Mouse (Mus musculus) heart, embryonic 16.5 days (tissue): ENCODE results near the gene Pak2. TPM values are rescaled to one million over a fixed set of nuclear protein-coding genes. Genes with fewer than 3 reads are reported as not detected.

Experiments used
- ATAC-seq: fragments of 200-750 bp; cut with Nextera tagmentation; replicated peaks from 2 replicates; pipeline ENCODE4 v1.8.0; 2017; ENCODE audit warnings: moderate number of reproducible peaks; ENCODE audit not compliant: insufficient read depth, low FRiP score; ENCODE audit errors: extremely low read depth
- H3K27ac ChIP-seq: fragments of 300-500 bp; sonication (generic); 2 replicates; pipeline ENCODE4 v1.5.1; 2014; ENCODE audit warnings: mild to moderate bottlenecking, low read length, control low read depth, moderate library complexity
- H3K27me3 ChIP-seq: fragments of 300-500 bp; sonication (generic); 2 replicates; pipeline ENCODE4 v1.6.1; 2014; ENCODE audit warnings: low read length, mixed read lengths; ENCODE audit not compliant: control insufficient read depth, insufficient read depth
- H3K36me3 ChIP-seq: fragments of 300-500 bp; sonication (generic); 2 replicates; pipeline ENCODE4 v1.6.1; 2014; ENCODE audit not compliant: control insufficient read depth, insufficient read depth
- H3K4me1 ChIP-seq: fragments of 300-500 bp; sonication (generic); 2 replicates; pipeline ENCODE4 v1.6.1; 2014; ENCODE audit warnings: low read length, mixed read lengths; ENCODE audit not compliant: control insufficient read depth, insufficient read depth
- H3K4me2 ChIP-seq: fragments of 300-500 bp; sonication (generic); 2 replicates; pipeline ENCODE4 v1.6.1; 2014; ENCODE audit warnings: low read depth, mild to moderate bottlenecking, control low read depth, low read length
- H3K4me3 ChIP-seq: fragments of 300-500 bp; sonication (generic); 2 replicates; pipeline ENCODE4 v1.5.1; 2014; ENCODE audit warnings: mild to moderate bottlenecking, control low read depth, low read length
- H3K9ac ChIP-seq: fragments of 300-500 bp; sonication (generic); 2 replicates; pipeline ENCODE4 v1.6.1; 2014; ENCODE audit warnings: low read length, control low read depth
- H3K9me3 ChIP-seq: fragments of 300-500 bp; sonication (generic); replicated peaks from 2 replicates; pipeline ENCODE4 v1.6.1; 2016; ENCODE audit warnings: low read length; ENCODE audit not compliant: control insufficient read depth
- WGBS: fragments of 180-500 bp; shearing (Covaris S2); extraction: QIAGEN DNeasy Blood & Tissue Kit; methylation state at CpG from one replicate; pipeline ENCODE4 v1.1.7; 2014; 5-methylcytosine and 5-hydroxymethylcytosine counted together
- microRNA-seq: library from miRNA; unstranded; fragments of <30 nt; microRNA quantifications from one replicate; pipeline ENCODE4, GENCODE M21; 2017
- polyA plus RNA-seq: library from polyadenylated mRNA; unstranded; fragments of >200 nt; fragmentation: Nextera tagmentation; extraction: Ambion mirVana; gene quantifications from 2 replicates; pipeline ENCODE4 v1.2.1, GENCODE M21; 2015

Pak2 gene
- polyA plus RNA-seq, 1 experiment from 2014 or later: 26.5 TPM

- Histone ChIP-seq H3K9me3 (no peaks in the 10 kb centered on the region), H3K4me3 (no peak overlapping the region), H3K36me3 (peaks cover 18% of the 10 kb centered on the region), H3K27ac (no peak overlapping the region), H3K4me1 (no peaks in the 10 kb centered on the region), H3K4me2 (no peak overlapping the region), H3K27me3 (no peaks in the 10 kb centered on the region), H3K9ac (no peak overlapping the region)
- no peak for ATAC-seq
- WGBS: 96% methylated on average over 4 of the region's 4 CpGs
Observed at GRCm38 (mm10) chr16:31993195-31993594, 85.9 kb downstream of the Pak2 start.

- ATAC-seq: no peak
- H3K27me3 ChIP-seq: no peaks in the 10 kb centered on the region
- no peaks in the 10 kb centered on the region for H3K4me1 ChIP-seq
- H3K27ac ChIP-seq: no peak overlapping the region
- H3K36me3 ChIP-seq: peaks cover 20% of the 10 kb centered on the region
- 56% methylated on average over 1 of the region's 1 CpGs for WGBS
- H3K4me2 ChIP-seq: no peak overlapping the region
- H3K9ac ChIP-seq: no peak overlapping the region
- H3K4me3 ChIP-seq: no peak overlapping the region
- no peaks in the 10 kb centered on the region for H3K9me3 ChIP-seq
Observed at GRCm38 (mm10) chr16:31992039-31992438, 87.1 kb downstream of the Pak2 start.

GRCm38 (mm10) chr16:31980946-31981345, 98.2 kb downstream of the Pak2 start:
- no peak overlapping the region for H3K27ac ChIP-seq
- no peaks in the 10 kb centered on the region for H3K4me1 ChIP-seq
- H3K9me3 ChIP-seq: no peaks in the 10 kb centered on the region
- H3K4me2 ChIP-seq: no peak overlapping the region
- 80% methylated on average over 5 of the region's 5 CpGs for WGBS
- no peak overlapping the region for H3K9ac ChIP-seq
- peaks cover 10% of the 10 kb centered on the region; the same call in 1 of the 2 replicates for H3K36me3 ChIP-seq
- ATAC-seq: no peak
- H3K4me3 ChIP-seq: no peak overlapping the region
- H3K27me3 ChIP-seq: no peaks in the 10 kb centered on the region

GRCm38 (mm10) chr16:31979501-31979900, 99.6 kb downstream of the Pak2 start:
- 83% methylated on average over 3 of the region's 3 CpGs for WGBS
- no peak for ATAC-seq

GRCm38 (mm10) chr16:31975258-31975657, 103.9 kb downstream of the Pak2 start:
- ATAC-seq: no peak
- Histone ChIP-seq H3K4me3 (no peak overlapping the region), H3K9me3 (no peaks in the 10 kb centered on the region), H3K9ac (no peak overlapping the region), H3K4me1 (no peaks in the 10 kb centered on the region), H3K36me3 (peaks cover 15% of the 10 kb centered on the region), H3K27ac (no peak overlapping the region), H3K27me3 (no peaks in the 10 kb centered on the region), H3K4me2 (no peak overlapping the region)
- 89% methylated on average over 4 of the region's 4 CpGs for WGBS

More at GRCm38 (mm10) chr16:31979501-31979900, 99.6 kb downstream of the Pak2 start:
- H3K4me2 ChIP-seq: no peak overlapping the region
- no peak overlapping the region for H3K4me3 ChIP-seq
- H3K27me3 ChIP-seq: no peaks in the 10 kb centered on the region
- no peak overlapping the region for H3K27ac ChIP-seq
- peaks cover 12% of the 10 kb centered on the region; the same call in 1 of the 2 replicates for H3K36me3 ChIP-seq
- no peaks in the 10 kb centered on the region for H3K4me1 ChIP-seq
- H3K9ac ChIP-seq: no peak overlapping the region
- no peaks in the 10 kb centered on the region for H3K9me3 ChIP-seq

Small RNA genes within 50 kb of the gene (microRNA-seq; reads per million reads assigned to microRNA genes)
- not detected for gene Gm26269

Other genes starting within 250 kb of the Pak2 start
- 0.05 and 0.16 TPM in 2 replicates for gene Meltf, start 200.5 kb downstream of the Pak2 start, polyA plus RNA-seq
- gene Pigz, start 145.5 kb downstream of the Pak2 start, polyA plus RNA-seq: 0.71 and 1.4 TPM in 2 replicates
- 121 and 127 TPM in 2 replicates for gene 0610012G03Rik, start 130.8 kb downstream of the Pak2 start, polyA plus RNA-seq
- 64.4 and 64.5 TPM in 2 replicates for gene Ncbp2, start 130.8 kb downstream of the Pak2 start, polyA plus RNA-seq
- gene Senp5, start 76.1 kb downstream of the Pak2 start, polyA plus RNA-seq: 10.0 TPM in 2 replicates
- 63.6 and 73.0 TPM in 2 replicates for gene Pigx, start 20.4 kb upstream of the Pak2 start, polyA plus RNA-seq
- gene Cep19, start 20.5 kb upstream of the Pak2 start, polyA plus RNA-seq: 21.7 and 26.3 TPM in 2 replicates
- 18.1 and 20.5 TPM in 2 replicates for gene Nrros, start 86.3 kb upstream of the Pak2 start, polyA plus RNA-seq
- 0.47 and 1.1 TPM in 2 replicates for gene Bex6, start 100.5 kb upstream of the Pak2 start, polyA plus RNA-seq
- gene Fbxo45, start 167.8 kb upstream of the Pak2 start, polyA plus RNA-seq: 3.7 and 5.1 TPM in 2 replicates
- 11.6 and 11.9 TPM in 2 replicates for gene Wdr53, start 167.9 kb upstream of the Pak2 start, polyA plus RNA-seq
- gene Smco1, start 192.1 kb upstream of the Pak2 start, polyA plus RNA-seq: 0.16 TPM in 1 of 2 replicates, not detected in the other
- gene Rnf168, start 198.1 kb upstream of the Pak2 start, polyA plus RNA-seq: 17.3 and 19.3 TPM in 2 replicates